Mouse (Mus musculus): ENCODE data around the gene Eml5.

GRCm38 (mm10) chr12:98795731-98796318 is 105.5 kb downstream of the Eml5 start:
- no peak for TF ChIP-seq GATA2 (IDR thresholded peaks at IDR 0.05; ENCODE audit: borderline replicate concordance, low read depth, low read length)
- TF ChIP-seq CTCF (IDR thresholded peaks at IDR 0.05; ENCODE audit: low read depth, low read length), result no peak
- no peak for TF ChIP-seq TAL1 (conservative IDR thresholded peaks at IDR 0.05; ENCODE audit: low read depth, low read length)
- no peak for TF ChIP-seq GATA1 (IDR thresholded peaks at IDR 0.05; ENCODE audit: borderline replicate concordance, low read length)
- no peak for TF ChIP-seq POLR2AphosphoS5 (IDR thresholded peaks at IDR 0.05; ENCODE audit: insufficient replicate concordance, low read depth, low read length)

Data from G1E (cell line).